Mouse (Mus musculus) cortical plate, adult 2 months (tissue): ENCODE measurements at regions not wholly inside any gene's neighbourhood (a gene's known extent, or its start where the extent isn't known, plus 50 kb on each side); places are given as distances from the start of the nearest gene placed in this dataset.
"Not testable (repeated sequence)": the region's sequence is repeated elsewhere in the genome, so short reads cannot be mapped to it uniquely, and the experiment has no call there.

Source experiments
- H3K27ac ChIP-seq: fragments of 200-500 bp; 2 replicates; pipeline ENCODE4 v1.5.1; 2012; ENCODE audit warnings: low read length, control low read depth, inconsistent platforms; ENCODE audit not compliant: insufficient read depth
- H3K4me1 ChIP-seq: fragments of 200-500 bp; 2 replicates; pipeline ENCODE4 v1.6.1; 2011; ENCODE audit warnings: low read length; ENCODE audit not compliant: control insufficient read depth, insufficient read depth
- H3K4me3 ChIP-seq: fragments of 200-500 bp; 2 replicates; pipeline ENCODE4 v1.5.1; 2011; ENCODE audit warnings: mild to moderate bottlenecking, low read length, control low read depth; ENCODE audit not compliant: insufficient read depth
- CTCF ChIP-seq: fragments of 200-500 bp; IDR thresholded peaks from 2 replicates; pipeline ENCODE4 v1.5.1; 2011; ENCODE audit warnings: mild to moderate bottlenecking, control low read depth, low read length; ENCODE audit not compliant: insufficient read depth; ENCODE audit errors: extremely low read depth
- POLR2A ChIP-seq: fragments of 200-500 bp; IDR thresholded peaks from 2 replicates; pipeline ENCODE4 v1.6.1; 2011; ENCODE audit warnings: mild to moderate bottlenecking, low read length, control low read depth; ENCODE audit not compliant: insufficient read depth; ENCODE audit errors: extremely low read depth

DNA sequence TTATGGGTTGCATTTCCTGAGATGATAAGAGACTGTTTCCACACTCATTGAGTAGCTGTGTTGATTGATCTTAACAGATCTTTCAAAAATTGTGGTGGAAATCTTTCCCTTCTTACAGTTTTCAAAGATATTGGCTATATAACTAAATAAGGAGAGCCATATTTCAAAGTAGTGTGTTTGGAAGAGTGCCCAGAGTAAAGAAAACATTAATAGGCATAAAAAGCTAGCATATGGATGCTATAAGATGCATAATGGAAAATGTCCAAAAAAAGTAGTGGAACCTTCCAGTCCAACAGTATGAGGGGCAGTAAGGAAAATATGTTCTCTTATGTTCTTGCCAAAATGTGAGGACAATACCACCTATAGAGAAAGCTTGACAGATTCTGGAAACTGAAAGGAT is 137.2 kb upstream of the Speer3 start:
- TF ChIP-seq CTCF (no peak), POLR2A (no peak)
- Histone ChIP-seq H3K4me3 (no peak overlapping the region), H3K27ac (no peak overlapping the region), H3K4me1 (no peaks in the 10 kb centered on the region)

DNA sequence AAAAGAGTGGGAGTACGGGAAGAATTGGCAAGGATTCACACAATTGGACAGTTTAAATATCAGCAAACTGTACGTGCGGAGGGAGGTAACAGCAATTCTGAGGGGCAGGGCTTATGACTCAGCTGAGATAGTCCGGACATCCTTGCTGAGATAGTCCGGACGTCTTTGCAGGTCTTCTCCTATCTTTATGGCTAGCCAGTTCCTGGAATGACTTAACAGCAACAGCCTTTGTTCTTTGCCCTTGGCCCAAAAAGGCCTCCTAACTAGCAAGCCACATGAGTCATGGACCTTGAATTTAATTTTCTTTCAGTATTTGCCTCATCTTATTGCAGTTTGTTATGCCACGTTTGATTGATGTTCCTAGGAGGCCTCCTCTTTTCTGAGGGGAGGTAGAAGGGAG is 133.1 kb upstream of the Speer3 start:
- not testable (repeated sequence) for H3K27ac ChIP-seq, H3K4me3 ChIP-seq, H3K4me1 ChIP-seq

DNA sequence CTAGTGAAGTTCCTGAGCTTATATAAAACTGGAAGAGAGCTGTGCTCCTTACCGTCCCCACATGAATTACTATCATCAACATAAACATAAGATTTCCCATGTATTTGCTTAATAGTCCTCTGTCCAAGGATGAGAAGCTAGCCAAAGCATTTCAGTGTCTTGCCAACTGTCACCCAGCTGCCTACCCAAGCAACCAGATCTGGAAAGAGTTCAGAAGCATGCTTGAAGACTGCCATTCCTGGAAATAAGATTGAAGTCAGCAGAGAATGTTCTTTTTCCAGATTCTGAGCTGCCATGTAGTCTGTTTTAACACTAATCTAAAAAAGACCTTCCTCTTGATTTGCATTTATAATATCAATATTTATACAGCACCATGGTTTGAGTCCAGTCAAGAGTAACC is 131.9 kb upstream of the Speer3 start:
- TF ChIP-seq CTCF (no peak), POLR2A (no peak)
- H3K4me1 ChIP-seq = no peaks in the 10 kb centered on the region
- H3K4me3 ChIP-seq = no peak overlapping the region
- no peak overlapping the region for H3K27ac ChIP-seq

DNA sequence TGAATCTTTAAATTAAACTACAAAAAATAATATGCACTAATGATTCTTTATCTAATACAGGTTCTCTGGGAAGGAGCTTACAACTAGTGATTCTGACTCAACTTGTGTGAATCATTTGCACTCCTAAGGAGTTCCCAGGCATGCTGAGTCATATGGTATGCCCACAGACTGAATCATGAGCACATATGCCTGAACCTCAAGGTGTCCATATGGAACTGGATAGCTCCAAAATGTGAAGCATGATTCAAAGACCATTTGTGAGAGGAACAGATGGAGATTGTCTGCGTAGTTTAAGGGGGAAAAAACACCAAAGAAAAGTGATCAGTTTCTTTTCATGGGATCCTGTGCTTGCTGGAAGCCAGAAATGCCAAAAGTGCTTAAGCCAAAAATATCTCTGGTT is 124.0 kb upstream of the Speer3 start:
- peak overlapping the region; percentile 84; the same call in 1 of the 2 replicates for H3K27ac ChIP-seq

DNA sequence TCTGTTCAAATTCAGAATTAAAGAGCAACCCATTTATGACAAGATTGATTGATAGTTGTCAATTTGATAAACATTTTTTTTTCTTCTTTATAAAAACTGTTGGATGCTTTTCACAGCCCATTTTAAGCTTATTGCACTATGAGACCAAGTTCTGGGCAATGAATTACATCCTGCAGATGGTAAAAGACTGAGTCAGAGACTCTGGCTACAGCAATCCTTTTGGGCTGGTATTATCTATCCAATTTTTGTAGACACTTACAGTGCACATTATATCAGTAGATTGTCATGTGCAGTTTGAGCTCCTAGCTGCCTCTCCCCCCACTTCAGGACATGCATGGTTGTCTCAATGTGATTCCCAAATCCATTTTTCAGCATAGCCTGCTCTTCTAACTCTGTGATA is 122.6 kb upstream of the Speer3 start:
- Histone ChIP-seq H3K4me3 (no peak overlapping the region), H3K4me1 (no peaks in the 10 kb centered on the region; the same call in 1 of the 2 replicates), H3K27ac (no peak overlapping the region)
- TF ChIP-seq CTCF (no peak), POLR2A (no peak)

More for the DNA sequence above, 124.0 kb upstream of the Speer3 start:
- TF ChIP-seq CTCF = no peak
- no peak for TF ChIP-seq POLR2A
- Histone ChIP-seq H3K4me1 (no peaks in the 10 kb centered on the region; the same call in 1 of the 2 replicates), H3K4me3 (no peak overlapping the region)

DNA sequence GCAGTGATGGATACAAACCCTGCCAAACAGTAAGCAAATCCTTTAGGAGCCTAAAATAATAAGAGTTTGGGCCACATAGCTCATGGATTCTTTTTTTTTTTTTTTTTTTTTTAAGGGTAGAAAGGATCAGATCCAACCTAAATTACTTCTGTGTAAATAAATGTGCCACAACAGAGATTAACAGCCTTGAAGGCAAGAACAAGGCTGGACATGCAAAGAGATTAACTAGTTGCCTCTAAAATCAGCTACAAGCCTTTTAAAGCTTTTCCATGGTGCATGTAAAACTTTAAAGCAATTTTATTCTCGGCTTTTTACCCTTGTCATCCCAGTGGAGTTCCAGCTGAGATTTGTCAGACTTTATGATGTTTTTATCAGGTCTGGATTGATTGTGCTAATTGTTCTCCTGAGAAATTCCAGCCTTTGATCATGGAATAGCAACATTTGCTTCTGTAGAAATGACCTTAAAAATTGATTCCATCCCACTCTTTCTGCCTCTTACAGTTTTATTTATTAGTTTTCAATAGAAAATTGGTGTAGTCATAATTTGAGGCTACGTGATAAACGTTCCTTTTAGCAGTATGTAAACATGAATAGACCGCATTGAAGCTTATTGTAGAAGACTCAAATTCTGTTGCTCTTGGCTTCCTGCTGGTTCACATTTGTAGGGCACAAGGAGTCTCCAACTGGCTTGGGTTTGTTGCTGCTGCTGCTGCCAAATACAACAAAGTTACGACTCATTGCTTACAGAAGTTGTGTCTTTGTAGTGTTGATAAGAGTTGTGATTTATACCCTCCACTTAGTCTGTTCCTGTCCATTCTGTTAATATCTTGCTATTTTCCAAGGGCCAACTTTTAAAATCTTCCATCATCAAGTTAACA is 100.3 kb upstream of the Speer3 start:
- H3K27ac ChIP-seq = no peak overlapping the region
- no peaks in the 10 kb centered on the region for H3K4me1 ChIP-seq
- TF ChIP-seq CTCF (no peak), POLR2A (no peak)
- H3K4me3 ChIP-seq = no peak overlapping the region

DNA sequence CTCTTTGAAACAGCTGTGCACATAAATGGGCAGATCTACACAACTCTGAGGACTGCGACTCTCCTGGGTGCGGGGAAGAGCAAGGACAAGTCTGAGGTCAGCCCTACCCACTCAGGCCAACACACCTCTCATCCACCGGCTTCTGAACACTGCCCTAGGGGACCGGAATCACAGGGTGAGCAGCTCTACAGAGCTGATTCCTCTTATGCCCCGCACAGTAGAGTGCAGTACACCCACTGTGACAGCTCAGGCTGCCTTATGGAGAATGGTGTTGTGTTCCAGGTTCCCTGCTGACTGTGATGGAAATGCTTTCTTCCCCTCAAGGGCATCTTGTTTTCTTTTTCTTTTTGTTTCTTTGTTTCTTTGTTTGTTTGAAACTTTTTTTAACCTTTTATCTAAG is 96.6 kb upstream of the Speer3 start:
- TF ChIP-seq CTCF (no peak), POLR2A (no peak)
- Histone ChIP-seq H3K27ac (no peak overlapping the region), H3K4me3 (no peak overlapping the region), H3K4me1 (no peaks in the 10 kb centered on the region)
